Mouse (Mus musculus) heart, embryonic 10.5 days (tissue): ENCODE data around the gene Sgpp1. TPM values are rescaled to one million over a fixed set of nuclear protein-coding genes. Genes with fewer than 3 reads are reported as not detected.
A peak's percentile ranks its signal among the peaks of the same experiment; 100 is the strongest.

Experiments used
- DNase-seq: peaks from one replicate; pipeline ENCODE4 v3.0.0-alpha.2; 2017; ENCODE audit warnings: low spot score
- H3K27ac ChIP-seq: fragments of 300-500 bp; sonication (generic); 2 replicates; pipeline ENCODE4 v1.5.1; 2016; ENCODE audit warnings: mild to moderate bottlenecking
- H3K27me3 ChIP-seq: fragments of 300-500 bp; sonication (generic); 2 replicates; pipeline ENCODE4 v1.6.1; 2016; ENCODE audit warnings: mild to moderate bottlenecking; ENCODE audit not compliant: poor library complexity, insufficient read depth, severe bottlenecking
- H3K36me3 ChIP-seq: fragments of 300-500 bp; sonication (generic); 2 replicates; pipeline ENCODE4 v1.6.1; 2016; ENCODE audit warnings: mild to moderate bottlenecking, moderate library complexity
- H3K4me1 ChIP-seq: fragments of 300-500 bp; sonication (generic); 2 replicates; pipeline ENCODE4 v1.6.1; 2016; ENCODE audit warnings: mild to moderate bottlenecking
- H3K4me3 ChIP-seq: fragments of 300-500 bp; sonication (generic); 2 replicates; pipeline ENCODE4 v1.5.1; 2016; ENCODE audit warnings: mild to moderate bottlenecking, moderate library complexity
- H3K9me3 ChIP-seq: fragments of 300-500 bp; sonication (generic); 2 replicates; pipeline ENCODE4 v1.6.1; 2016; ENCODE audit warnings: mild to moderate bottlenecking, moderate library complexity
- WGBS: fragments of 180-500 bp; shearing (Covaris S2); methylation state at CpG from one replicate; pipeline ENCODE4 v1.1.7; 2016; 5-methylcytosine and 5-hydroxymethylcytosine counted together
- polyA plus RNA-seq: library from polyadenylated mRNA; unstranded; fragments of >200 nt; fragmentation: Nextera tagmentation; extraction: Ambion mirVana; gene quantifications from 2 replicates; pipeline ENCODE4 v1.2.1, GENCODE M21; 2016

The Sgpp1 gene
- polyA plus RNA-seq, 1 experiment from 2014 or later = 13.5 TPM

- H3K4me3 ChIP-seq = peak overlapping the region; percentile 9; the same call in 1 of the 2 replicates
Observed at GRCm38 (mm10) chr12:75745697-75746290, 10.3 kb upstream of the Sgpp1 start.

GRCm38 (mm10) chr12:75742101-75742500 lies 6.6 kb upstream of the Sgpp1 start:
- 86% methylated on average over 5 of the region's 5 CpGs for WGBS
- no peak for DNase-seq
- no peaks in the 10 kb centered on the region for H3K36me3 ChIP-seq
- H3K9me3 ChIP-seq = no peaks in the 10 kb centered on the region
- H3K4me3 ChIP-seq = no peak overlapping the region
- H3K27ac ChIP-seq = no peak overlapping the region
- no peaks in the 10 kb centered on the region for H3K27me3 ChIP-seq
- peaks cover 21% of the 10 kb centered on the region for H3K4me1 ChIP-seq

More at GRCm38 (mm10) chr12:75745697-75746290, 10.3 kb upstream of the Sgpp1 start:
- H3K36me3 ChIP-seq = no peaks in the 10 kb centered on the region
- WGBS = 23% methylated on average over 14 of the region's 14 CpGs
- peak overlapping the region; percentile 42 for H3K27ac ChIP-seq
- no peaks in the 10 kb centered on the region for H3K9me3 ChIP-seq
- DNase-seq = no peak
- peaks cover 21% of the 10 kb centered on the region for H3K4me1 ChIP-seq
- H3K27me3 ChIP-seq = no peaks in the 10 kb centered on the region

GRCm38 (mm10) chr12:75741273-75741672 lies 5.7 kb upstream of the Sgpp1 start:
- H3K27ac ChIP-seq = no peak overlapping the region
- 89% methylated on average over 2 of the region's 2 CpGs for WGBS
- H3K9me3 ChIP-seq = no peaks in the 10 kb centered on the region
- no peaks in the 10 kb centered on the region for H3K36me3 ChIP-seq
- DNase-seq = no peak
- no peaks in the 10 kb centered on the region for H3K27me3 ChIP-seq
- H3K4me3 ChIP-seq = no peak overlapping the region
- H3K4me1 ChIP-seq = peaks cover 16% of the 10 kb centered on the region

- Histone ChIP-seq H3K4me3 (no peak overlapping the region), H3K36me3 (no peaks in the 10 kb centered on the region), H3K27ac (no peak overlapping the region), H3K4me1 (peaks cover 7% of the 10 kb centered on the region), H3K9me3 (no peaks in the 10 kb centered on the region), H3K27me3 (no peaks in the 10 kb centered on the region)
- 82% methylated on average over 1 of the region's 1 CpGs for WGBS
- DNase-seq = no peak
Observed at GRCm38 (mm10) chr12:75740451-75740850, 4.9 kb upstream of the Sgpp1 start.

- no peak for DNase-seq
- no peaks in the 10 kb centered on the region for H3K27me3 ChIP-seq
- peak overlapping the region; percentile 23; the same call in 1 of the 2 replicates for H3K27ac ChIP-seq
- peaks cover 14% of the 10 kb centered on the region for H3K4me1 ChIP-seq
- 38% methylated on average over 2 of the region's 2 CpGs for WGBS
- no peak overlapping the region for H3K4me3 ChIP-seq
- H3K36me3 ChIP-seq = no peaks in the 10 kb centered on the region
- no peaks in the 10 kb centered on the region for H3K9me3 ChIP-seq
Observed at GRCm38 (mm10) chr12:75739611-75740010, 4.1 kb upstream of the Sgpp1 start.

- DNase-seq = no peak
- no peak overlapping the region for H3K27ac ChIP-seq
- no peaks in the 10 kb centered on the region for H3K27me3 ChIP-seq
- H3K9me3 ChIP-seq = no peaks in the 10 kb centered on the region
- peaks cover 14% of the 10 kb centered on the region for H3K4me1 ChIP-seq
- 81% methylated on average over 4 of the region's 4 CpGs for WGBS
- no peaks in the 10 kb centered on the region for H3K36me3 ChIP-seq
- no peak overlapping the region for H3K4me3 ChIP-seq
Observed at GRCm38 (mm10) chr12:75736296-75736695, 767 bp upstream of the Sgpp1 start.

GRCm38 (mm10) chr12:75734891-75735245 lies 661 bp downstream of the Sgpp1 start:
- Histone ChIP-seq H3K27me3 (no peaks in the 10 kb centered on the region), H3K4me1 (peaks cover 14% of the 10 kb centered on the region), H3K27ac (peak overlapping the region; percentile 96), H3K9me3 (no peaks in the 10 kb centered on the region), H3K36me3 (no peaks in the 10 kb centered on the region), H3K4me3 (peak overlapping the region; percentile 94)
- DNase-seq = peak; percentile 77
- WGBS = under 1% methylated on average over 17 of the region's 17 CpGs

GRCm38 (mm10) chr12:75734167-75734566 lies 1.4 kb downstream of the Sgpp1 start:
- H3K27ac ChIP-seq = no peak overlapping the region
- peaks cover 14% of the 10 kb centered on the region for H3K4me1 ChIP-seq
- 24% methylated on average over 10 of the region's 10 CpGs for WGBS
- no peak for DNase-seq
- no peaks in the 10 kb centered on the region for H3K36me3 ChIP-seq
- H3K4me3 ChIP-seq = peak overlapping the region; percentile 94
- no peaks in the 10 kb centered on the region for H3K9me3 ChIP-seq
- H3K27me3 ChIP-seq = no peaks in the 10 kb centered on the region

- Histone ChIP-seq H3K4me1 (peaks cover 14% of the 10 kb centered on the region), H3K27me3 (no peaks in the 10 kb centered on the region), H3K4me3 (peak overlapping the region; percentile 94), H3K9me3 (no peaks in the 10 kb centered on the region), H3K36me3 (peaks cover 5% of the 10 kb centered on the region), H3K27ac (no peak overlapping the region)
- no peak for DNase-seq
- WGBS = 38% methylated on average over 7 of the region's 7 CpGs
Observed at GRCm38 (mm10) chr12:75733331-75734070, 2.0 kb downstream of the Sgpp1 start.

GRCm38 (mm10) chr12:75731927-75732443 lies 3.5 kb downstream of the Sgpp1 start:
- H3K4me3 ChIP-seq = no peak overlapping the region
- H3K4me1 ChIP-seq = peaks cover 14% of the 10 kb centered on the region
- 61% methylated on average over 6 of the region's 6 CpGs for WGBS
- no peaks in the 10 kb centered on the region for H3K27me3 ChIP-seq
- H3K9me3 ChIP-seq = no peaks in the 10 kb centered on the region
- no peak for DNase-seq
- peaks cover 8% of the 10 kb centered on the region for H3K36me3 ChIP-seq
- H3K27ac ChIP-seq = no peak overlapping the region

- no peak overlapping the region for H3K27ac ChIP-seq
- H3K4me1 ChIP-seq = peaks cover 14% of the 10 kb centered on the region
- DNase-seq = no peak
- H3K27me3 ChIP-seq = no peaks in the 10 kb centered on the region
- 87% methylated on average over 3 of the region's 3 CpGs for WGBS
- H3K4me3 ChIP-seq = no peak overlapping the region
- H3K36me3 ChIP-seq = peaks cover 8% of the 10 kb centered on the region
- no peaks in the 10 kb centered on the region for H3K9me3 ChIP-seq
Observed at GRCm38 (mm10) chr12:75731508-75731907, 4.0 kb downstream of the Sgpp1 start.

- Histone ChIP-seq H3K27ac (no peak overlapping the region), H3K4me1 (peaks cover 14% of the 10 kb centered on the region), H3K9me3 (no peaks in the 10 kb centered on the region), H3K36me3 (peaks cover 8% of the 10 kb centered on the region), H3K4me3 (no peak overlapping the region), H3K27me3 (no peaks in the 10 kb centered on the region)
- 73% methylated on average over 4 of the region's 4 CpGs for WGBS
- DNase-seq = no peak
Observed at GRCm38 (mm10) chr12:75730458-75730857, 5.1 kb downstream of the Sgpp1 start.

- Histone ChIP-seq H3K4me3 (no peak overlapping the region), H3K27ac (no peak overlapping the region), H3K9me3 (no peaks in the 10 kb centered on the region), H3K4me1 (peaks cover 8% of the 10 kb centered on the region), H3K36me3 (peaks cover 8% of the 10 kb centered on the region), H3K27me3 (no peaks in the 10 kb centered on the region)
- 24% methylated on average over 1 of the region's 1 CpGs for WGBS
- DNase-seq = no peak
Observed at GRCm38 (mm10) chr12:75729876-75730275, 5.7 kb downstream of the Sgpp1 start.
